Mouse (Mus musculus): ENCODE data around the gene Trim11. TPM values are rescaled to one million over a fixed set of nuclear protein-coding genes. Genes with fewer than 3 reads are reported as not detected.

Gene Trim11
- polyA plus RNA-seq, 1 experiment from 2014 or later: 18.2 TPM

- peak overlapping the region; percentile 6; the same call in 1 of the 2 replicates for H3K27ac ChIP-seq (ENCODE audit: low read depth)
- ATAC-seq (ENCODE audit: insufficient read depth): no peak
- no peak overlapping the region for H3K4me3 ChIP-seq (ENCODE audit: low read depth, low read length)
- peak overlapping the region; percentile 87; the same call in 1 of the 2 replicates for H3K9ac ChIP-seq
- H3K36me3 ChIP-seq (ENCODE audit: insufficient read depth): peaks cover 40% of the 10 kb centered on the region
- no peak for DNase-seq
- H3K9me3 ChIP-seq (ENCODE audit: low read depth, low read length): no peaks in the 10 kb centered on the region
- no peaks in the 10 kb centered on the region for H3K27me3 ChIP-seq (ENCODE audit: insufficient read depth, low read length)
- H3K4me2 ChIP-seq: peak overlapping the region; percentile 98
- TF ChIP-seq CTCF (IDR thresholded peaks at IDR 0.05; ENCODE audit: low read depth): no peak
- H3K4me1 ChIP-seq (ENCODE audit: insufficient read depth): 0 out of 2 replicates have a peak, but pooled peaks cover 5% of the 10 kb centered on the region
- 47% methylated on average over 5 of the region's 5 CpGs for WGBS
These were observed 2.6 kb downstream of the Trim11 start for GRCm38 (mm10) chr11:58980381-58980990.

GRCm38 (mm10) chr11:58981541-58982447 lies 3.9 kb downstream of the Trim11 start:
- ATAC-seq (ENCODE audit: insufficient read depth): no peak
- WGBS: 51% methylated on average over 14 of the region's 14 CpGs
- Histone ChIP-seq H3K9me3 (ENCODE audit: low read depth, low read length) (no peaks in the 10 kb centered on the region), H3K9ac (no peak overlapping the region), H3K27me3 (ENCODE audit: insufficient read depth, low read length) (no peaks in the 10 kb centered on the region), H3K27ac (ENCODE audit: low read depth) (no peak overlapping the region), H3K4me3 (ENCODE audit: low read depth, low read length) (no peak overlapping the region), H3K4me1 (ENCODE audit: insufficient read depth) (0 out of 2 replicates have a peak, but pooled peaks cover 5% of the 10 kb centered on the region), H3K4me2 (no peak overlapping the region), H3K36me3 (ENCODE audit: insufficient read depth) (peaks cover 53% of the 10 kb centered on the region)
- peak; percentile 54 for TF ChIP-seq CTCF (IDR thresholded peaks at IDR 0.05; ENCODE audit: low read depth)
- DNase-seq: peak; percentile 59

- Histone ChIP-seq H3K27me3 (ENCODE audit: insufficient read depth, low read length) (no peaks in the 10 kb centered on the region), H3K9me3 (ENCODE audit: low read depth, low read length) (no peaks in the 10 kb centered on the region), H3K4me1 (ENCODE audit: insufficient read depth) (0 out of 2 replicates have a peak, but pooled peaks cover 5% of the 10 kb centered on the region), H3K4me3 (ENCODE audit: low read depth, low read length) (no peak overlapping the region), H3K36me3 (ENCODE audit: insufficient read depth) (peaks cover 61% of the 10 kb centered on the region), H3K27ac (ENCODE audit: low read depth) (no peak overlapping the region), H3K9ac (no peak overlapping the region), H3K4me2 (no peak overlapping the region)
- TF ChIP-seq CTCF (IDR thresholded peaks at IDR 0.05; ENCODE audit: low read depth): no peak
- 83% methylated on average over 18 of the region's 18 CpGs for WGBS
- DNase-seq (no peak), ATAC-seq (ENCODE audit: insufficient read depth) (no peak)
These were observed 4.7 kb downstream of the Trim11 start for GRCm38 (mm10) chr11:58982471-58983097.

- H3K4me2 ChIP-seq: no peak overlapping the region
- no peak overlapping the region for H3K9ac ChIP-seq
- H3K4me3 ChIP-seq (ENCODE audit: low read depth, low read length): no peak overlapping the region
- H3K36me3 ChIP-seq (ENCODE audit: insufficient read depth): peaks cover 73% of the 10 kb centered on the region
- H3K27ac ChIP-seq (ENCODE audit: low read depth): no peak overlapping the region
- DNase-seq: no peak
- no peaks in the 10 kb centered on the region for H3K27me3 ChIP-seq (ENCODE audit: insufficient read depth, low read length)
- 73% methylated on average over 6 of the region's 6 CpGs for WGBS
- no peaks in the 10 kb centered on the region for H3K9me3 ChIP-seq (ENCODE audit: low read depth, low read length)
- no peak for ATAC-seq (ENCODE audit: insufficient read depth)
- TF ChIP-seq CTCF (IDR thresholded peaks at IDR 0.05; ENCODE audit: low read depth): no peak
- 0 out of 2 replicates have a peak, but pooled peaks cover 5% of the 10 kb centered on the region for H3K4me1 ChIP-seq (ENCODE audit: insufficient read depth)
These were observed 5.9 kb downstream of the Trim11 start for GRCm38 (mm10) chr11:58983691-58984341.

- no peak overlapping the region for H3K4me2 ChIP-seq
- H3K4me3 ChIP-seq (ENCODE audit: low read depth, low read length): no peak overlapping the region
- no peak for TF ChIP-seq CTCF (IDR thresholded peaks at IDR 0.05; ENCODE audit: low read depth)
- no peak overlapping the region for H3K9ac ChIP-seq
- H3K4me1 ChIP-seq (ENCODE audit: insufficient read depth): 0 out of 2 replicates have a peak, but pooled peaks cover 2% of the 10 kb centered on the region
- H3K36me3 ChIP-seq (ENCODE audit: insufficient read depth): peaks cover 81% of the 10 kb centered on the region
- H3K27ac ChIP-seq (ENCODE audit: low read depth): no peak overlapping the region
- ATAC-seq (ENCODE audit: insufficient read depth) (no peak), DNase-seq (no peak)
- 95% methylated on average over 7 of the region's 7 CpGs for WGBS
- no peaks in the 10 kb centered on the region for H3K27me3 ChIP-seq (ENCODE audit: insufficient read depth, low read length)
- no peaks in the 10 kb centered on the region for H3K9me3 ChIP-seq (ENCODE audit: low read depth, low read length)
These were observed 6.8 kb downstream of the Trim11 start for GRCm38 (mm10) chr11:58984657-58985056.

GRCm38 (mm10) chr11:58985299-58985917 lies 7.5 kb downstream of the Trim11 start:
- no peak for ATAC-seq (ENCODE audit: insufficient read depth)
- no peak for DNase-seq
- Histone ChIP-seq H3K4me2 (no peak overlapping the region), H3K9ac (no peak overlapping the region), H3K36me3 (ENCODE audit: insufficient read depth) (peaks cover 85% of the 10 kb centered on the region), H3K27ac (ENCODE audit: low read depth) (no peak overlapping the region), H3K27me3 (ENCODE audit: insufficient read depth, low read length) (no peaks in the 10 kb centered on the region), H3K9me3 (ENCODE audit: low read depth, low read length) (no peaks in the 10 kb centered on the region), H3K4me1 (ENCODE audit: insufficient read depth) (no peaks in the 10 kb centered on the region), H3K4me3 (ENCODE audit: low read depth, low read length) (no peak overlapping the region)
- 87% methylated on average over 3 of the region's 3 CpGs for WGBS
- TF ChIP-seq CTCF (IDR thresholded peaks at IDR 0.05; ENCODE audit: low read depth): no peak
